ENCODE assay signal across 30 mouse cellular contexts in genomic region chr9:10522604-10523003, GRCm38 (mm10).
"Had no signal": no experiment of that assay in that cellular context is flagged by ENCODE, and none has a peak within 500 bp of the region (broad histone marks: within the 10 kb centered on the region; RNA-seq: fewer than 3 reads in every experiment).

No protein-coding gene starts in this region.

- H3K9ac ChIP-seq: heart, embryonic 12.5 days; heart, embryonic 13.5 days; heart, embryonic 15.5 days; hindbrain, embryonic 12.5 days; hindbrain, embryonic 13.5 days; hindbrain, embryonic 14.5 days; hindbrain, embryonic 15.5 days; intestine, embryonic 15.5 days; kidney, embryonic 15.5 days had no signal

- H3K27me3 ChIP-seq: heart, embryonic 12.5 days; heart, embryonic 13.5 days; heart, embryonic 15.5 days; hindbrain, embryonic 12.5 days; hindbrain, embryonic 13.5 days; hindbrain, embryonic 15.5 days; intestine, embryonic 15.5 days; kidney, embryonic 15.5 days had no signal

- DNase-seq: heart, postnatal 10 days; heart, postnatal 14 days; heart, postnatal 36 days; heart, postnatal 4 days; kidney, adult 11 months; kidney, adult 18-20 months; kidney, adult 2 months; kidney, adult 8-10 months; kidney, adult 9 months; kidney, postnatal 10 days; kidney, postnatal 14 days; kidney, postnatal 25 days; kidney, postnatal 36 days; kidney, postnatal 4 days; layer of hippocampus, adult 9-11 months; layer of hippocampus, postnatal 36 days had no signal

- H3K27ac ChIP-seq: heart, embryonic 10.5 days; heart, embryonic 13.5 days; heart, embryonic 15.5 days; hindbrain, embryonic 10.5 days; hindbrain, embryonic 12.5 days; hindbrain, embryonic 13.5 days; hindbrain, embryonic 14.5 days; hindbrain, embryonic 15.5 days; hindbrain, postnatal 0 days; intestine, embryonic 15.5 days; kidney, embryonic 15.5 days; kidney, postnatal 0 days; layer of hippocampus, adult 2 months had no signal

- H3K9me3 ChIP-seq: heart, embryonic 10.5 days; heart, embryonic 12.5 days; heart, embryonic 13.5 days; heart, embryonic 15.5 days; hindbrain, embryonic 10.5 days; hindbrain, embryonic 12.5 days; hindbrain, embryonic 13.5 days; hindbrain, embryonic 15.5 days; intestine, embryonic 15.5 days; kidney, embryonic 15.5 days had no signal

- H3K4me1 ChIP-seq: heart, embryonic 10.5 days; heart, embryonic 12.5 days; heart, embryonic 13.5 days; heart, embryonic 15.5 days; hindbrain, embryonic 10.5 days; hindbrain, embryonic 12.5 days; hindbrain, embryonic 13.5 days; hindbrain, embryonic 15.5 days; intestine, embryonic 15.5 days; kidney, embryonic 15.5 days had no signal

- H3K36me3 ChIP-seq: heart, embryonic 10.5 days; heart, embryonic 12.5 days; heart, embryonic 13.5 days; heart, embryonic 15.5 days; hindbrain, embryonic 10.5 days; hindbrain, embryonic 12.5 days; hindbrain, embryonic 13.5 days; hindbrain, embryonic 15.5 days; intestine, embryonic 15.5 days; kidney, embryonic 15.5 days had no signal

- H3K4me3 ChIP-seq: heart, embryonic 10.5 days; heart, embryonic 12.5 days; heart, embryonic 13.5 days; heart, embryonic 15.5 days; hindbrain, embryonic 10.5 days; hindbrain, embryonic 12.5 days; hindbrain, embryonic 13.5 days; hindbrain, embryonic 15.5 days; intestine, embryonic 15.5 days; kidney, embryonic 15.5 days; layer of hippocampus, adult 2 months had no signal
